Mouse (Mus musculus): Measurements from ENCODE around the gene Cntnap5c. TPM values are rescaled to one million over a fixed set of nuclear protein-coding genes. Genes with fewer than 3 reads are reported as not detected.

The Cntnap5c gene
- polyA plus RNA-seq, 1 experiment from 2014 or later: 4.3 TPM

- no peak overlapping the region for H3K9ac ChIP-seq (replicated peaks; ENCODE audit: low read depth, low read length)
- H3K4me3 ChIP-seq (ENCODE audit: low read depth, low read length): no peak overlapping the region
- no peaks in the 10 kb centered on the region for H3K4me1 ChIP-seq (ENCODE audit: control insufficient read depth, insufficient read depth, low read length)
- WGBS: 40% methylated on average over 1 of the region's 1 CpGs
- H3K27ac ChIP-seq (ENCODE audit: low read depth, low read length): no peak overlapping the region
- no peaks in the 10 kb centered on the region for H3K36me3 ChIP-seq (ENCODE audit: control insufficient read depth, insufficient read depth, low read length)
- H3K4me2 ChIP-seq (ENCODE audit: low read depth, low read length): no peak overlapping the region
- ATAC-seq (ENCODE audit: low read depth): no peak
- no peaks in the 10 kb centered on the region for H3K27me3 ChIP-seq (ENCODE audit: control insufficient read depth, insufficient read depth, low read length)
- no peaks in the 10 kb centered on the region for H3K9me3 ChIP-seq (ENCODE audit: control insufficient read depth, low read length)
Observed at GRCm38 (mm10) chr17:57996461-57996860, 227.1 kb downstream of the Cntnap5c start.

GRCm38 (mm10) chr17:57999080-57999479 lies 229.7 kb downstream of the Cntnap5c start:
- Histone ChIP-seq H3K9me3 (ENCODE audit: control insufficient read depth, low read length) (no peaks in the 10 kb centered on the region), H3K4me2 (ENCODE audit: low read depth, low read length) (no peak overlapping the region), H3K4me3 (ENCODE audit: low read depth, low read length) (no peak overlapping the region), H3K36me3 (ENCODE audit: control insufficient read depth, insufficient read depth, low read length) (no peaks in the 10 kb centered on the region), H3K27ac (ENCODE audit: low read depth, low read length) (no peak overlapping the region), H3K9ac (replicated peaks; ENCODE audit: low read depth, low read length) (no peak overlapping the region), H3K27me3 (ENCODE audit: control insufficient read depth, insufficient read depth, low read length) (no peaks in the 10 kb centered on the region), H3K4me1 (ENCODE audit: control insufficient read depth, insufficient read depth, low read length) (no peaks in the 10 kb centered on the region)
- 89% methylated on average over 2 of the region's 2 CpGs for WGBS
- ATAC-seq (ENCODE audit: low read depth): no peak

GRCm38 (mm10) chr17:58002845-58003244 lies 233.5 kb downstream of the Cntnap5c start:
- Histone ChIP-seq H3K9ac (replicated peaks; ENCODE audit: low read depth, low read length) (no peak overlapping the region), H3K36me3 (ENCODE audit: control insufficient read depth, insufficient read depth, low read length) (no peaks in the 10 kb centered on the region), H3K4me3 (ENCODE audit: low read depth, low read length) (no peak overlapping the region), H3K4me1 (ENCODE audit: control insufficient read depth, insufficient read depth, low read length) (no peaks in the 10 kb centered on the region), H3K27ac (ENCODE audit: low read depth, low read length) (no peak overlapping the region), H3K27me3 (ENCODE audit: control insufficient read depth, insufficient read depth, low read length) (no peaks in the 10 kb centered on the region), H3K4me2 (ENCODE audit: low read depth, low read length) (no peak overlapping the region), H3K9me3 (ENCODE audit: control insufficient read depth, low read length) (no peaks in the 10 kb centered on the region)
- no peak for ATAC-seq (ENCODE audit: low read depth)
- WGBS: 86% methylated on average over 5 of the region's 5 CpGs

GRCm38 (mm10) chr17:58003322-58003721 lies 234.0 kb downstream of the Cntnap5c start:
- Histone ChIP-seq H3K36me3 (ENCODE audit: control insufficient read depth, insufficient read depth, low read length) (no peaks in the 10 kb centered on the region), H3K4me3 (ENCODE audit: low read depth, low read length) (no peak overlapping the region), H3K27ac (ENCODE audit: low read depth, low read length) (no peak overlapping the region), H3K9me3 (ENCODE audit: control insufficient read depth, low read length) (no peaks in the 10 kb centered on the region), H3K27me3 (ENCODE audit: control insufficient read depth, insufficient read depth, low read length) (no peaks in the 10 kb centered on the region), H3K4me1 (ENCODE audit: control insufficient read depth, insufficient read depth, low read length) (no peaks in the 10 kb centered on the region), H3K4me2 (ENCODE audit: low read depth, low read length) (no peak overlapping the region), H3K9ac (replicated peaks; ENCODE audit: low read depth, low read length) (no peak overlapping the region)
- WGBS: 79% methylated on average over 1 of the region's 1 CpGs
- ATAC-seq (ENCODE audit: low read depth): no peak

- Histone ChIP-seq H3K27me3 (ENCODE audit: control insufficient read depth, insufficient read depth, low read length) (no peaks in the 10 kb centered on the region), H3K9me3 (ENCODE audit: control insufficient read depth, low read length) (no peaks in the 10 kb centered on the region), H3K4me2 (ENCODE audit: low read depth, low read length) (no peak overlapping the region), H3K4me1 (ENCODE audit: control insufficient read depth, insufficient read depth, low read length) (no peaks in the 10 kb centered on the region), H3K27ac (ENCODE audit: low read depth, low read length) (no peak overlapping the region), H3K4me3 (ENCODE audit: low read depth, low read length) (no peak overlapping the region), H3K36me3 (ENCODE audit: control insufficient read depth, insufficient read depth, low read length) (no peaks in the 10 kb centered on the region), H3K9ac (replicated peaks; ENCODE audit: low read depth, low read length) (no peak overlapping the region)
- ATAC-seq (ENCODE audit: low read depth): no peak
- WGBS: 87% methylated on average over 2 of the region's 2 CpGs
Observed at GRCm38 (mm10) chr17:58004491-58004890, 235.1 kb downstream of the Cntnap5c start.

- Histone ChIP-seq H3K4me1 (ENCODE audit: control insufficient read depth, insufficient read depth, low read length) (no peaks in the 10 kb centered on the region), H3K4me3 (ENCODE audit: low read depth, low read length) (no peak overlapping the region), H3K9ac (replicated peaks; ENCODE audit: low read depth, low read length) (no peak overlapping the region), H3K27me3 (ENCODE audit: control insufficient read depth, insufficient read depth, low read length) (no peaks in the 10 kb centered on the region), H3K36me3 (ENCODE audit: control insufficient read depth, insufficient read depth, low read length) (no peaks in the 10 kb centered on the region), H3K4me2 (ENCODE audit: low read depth, low read length) (no peak overlapping the region), H3K27ac (ENCODE audit: low read depth, low read length) (no peak overlapping the region), H3K9me3 (ENCODE audit: control insufficient read depth, low read length) (no peaks in the 10 kb centered on the region)
- 83% methylated on average over 2 of the region's 2 CpGs for WGBS
- ATAC-seq (ENCODE audit: low read depth): no peak
Observed at GRCm38 (mm10) chr17:58041178-58041577, 271.8 kb downstream of the Cntnap5c start.

GRCm38 (mm10) chr17:58045149-58045548 lies 275.8 kb downstream of the Cntnap5c start:
- Histone ChIP-seq H3K4me2 (ENCODE audit: low read depth, low read length) (no peak overlapping the region), H3K9me3 (ENCODE audit: control insufficient read depth, low read length) (no peaks in the 10 kb centered on the region), H3K4me3 (ENCODE audit: low read depth, low read length) (no peak overlapping the region), H3K4me1 (ENCODE audit: control insufficient read depth, insufficient read depth, low read length) (no peaks in the 10 kb centered on the region), H3K36me3 (ENCODE audit: control insufficient read depth, insufficient read depth, low read length) (no peaks in the 10 kb centered on the region), H3K9ac (replicated peaks; ENCODE audit: low read depth, low read length) (no peak overlapping the region), H3K27ac (ENCODE audit: low read depth, low read length) (no peak overlapping the region), H3K27me3 (ENCODE audit: control insufficient read depth, insufficient read depth, low read length) (no peaks in the 10 kb centered on the region)
- no peak for ATAC-seq (ENCODE audit: low read depth)

- no peaks in the 10 kb centered on the region for H3K27me3 ChIP-seq (ENCODE audit: control insufficient read depth, insufficient read depth, low read length)
- no peaks in the 10 kb centered on the region for H3K36me3 ChIP-seq (ENCODE audit: control insufficient read depth, insufficient read depth, low read length)
- no peaks in the 10 kb centered on the region for H3K4me1 ChIP-seq (ENCODE audit: control insufficient read depth, insufficient read depth, low read length)
- H3K4me3 ChIP-seq (ENCODE audit: low read depth, low read length): no peak overlapping the region
- 82% methylated on average over 7 of the region's 7 CpGs for WGBS
- no peaks in the 10 kb centered on the region for H3K9me3 ChIP-seq (ENCODE audit: control insufficient read depth, low read length)
- H3K9ac ChIP-seq (replicated peaks; ENCODE audit: low read depth, low read length): no peak overlapping the region
- H3K27ac ChIP-seq (ENCODE audit: low read depth, low read length): no peak overlapping the region
- no peak for ATAC-seq (ENCODE audit: low read depth)
- no peak overlapping the region for H3K4me2 ChIP-seq (ENCODE audit: low read depth, low read length)
Observed at GRCm38 (mm10) chr17:58069912-58070311, 300.5 kb downstream of the Cntnap5c start.

GRCm38 (mm10) chr17:58082676-58083075 lies 313.3 kb downstream of the Cntnap5c start:
- Histone ChIP-seq H3K4me2 (ENCODE audit: low read depth, low read length) (no peak overlapping the region), H3K36me3 (ENCODE audit: control insufficient read depth, insufficient read depth, low read length) (no peaks in the 10 kb centered on the region), H3K4me3 (ENCODE audit: low read depth, low read length) (no peak overlapping the region), H3K4me1 (ENCODE audit: control insufficient read depth, insufficient read depth, low read length) (no peaks in the 10 kb centered on the region), H3K9ac (replicated peaks; ENCODE audit: low read depth, low read length) (no peak overlapping the region), H3K27me3 (ENCODE audit: control insufficient read depth, insufficient read depth, low read length) (no peaks in the 10 kb centered on the region), H3K9me3 (ENCODE audit: control insufficient read depth, low read length) (no peaks in the 10 kb centered on the region), H3K27ac (ENCODE audit: low read depth, low read length) (no peak overlapping the region)
- no peak for ATAC-seq (ENCODE audit: low read depth)
- WGBS: 78% methylated on average over 1 of the region's 1 CpGs

- no peak overlapping the region for H3K4me2 ChIP-seq (ENCODE audit: low read depth, low read length)
- no peaks in the 10 kb centered on the region for H3K4me1 ChIP-seq (ENCODE audit: control insufficient read depth, insufficient read depth, low read length)
- H3K27me3 ChIP-seq (ENCODE audit: control insufficient read depth, insufficient read depth, low read length): no peaks in the 10 kb centered on the region
- H3K9me3 ChIP-seq (ENCODE audit: control insufficient read depth, low read length): no peaks in the 10 kb centered on the region
- no peak overlapping the region for H3K27ac ChIP-seq (ENCODE audit: low read depth, low read length)
- no peak overlapping the region for H3K4me3 ChIP-seq (ENCODE audit: low read depth, low read length)
- 61% methylated on average over 2 of the region's 2 CpGs for WGBS
- H3K36me3 ChIP-seq (ENCODE audit: control insufficient read depth, insufficient read depth, low read length): no peaks in the 10 kb centered on the region
- no peak overlapping the region for H3K9ac ChIP-seq (replicated peaks; ENCODE audit: low read depth, low read length)
- no peak for ATAC-seq (ENCODE audit: low read depth)
Observed at GRCm38 (mm10) chr17:58104505-58104904, 335.1 kb downstream of the Cntnap5c start.

Data from neural tube, embryonic 14.5 days (tissue).